Mouse (Mus musculus) ES-Bruce4 (cell line): Measurements from ENCODE around the gene Pknox2.

Experiments used
- CTCF ChIP-seq: IDR thresholded peaks from one replicate; pipeline ENCODE4 v1.8.1; 2011; ENCODE audit warnings: low read depth, low read length
- POLR2A ChIP-seq: IDR thresholded peaks from one replicate; pipeline ENCODE4 v1.8.1; 2011; ENCODE audit warnings: low read length; ENCODE audit not compliant: insufficient read depth

- no peak for TF ChIP-seq CTCF
- TF ChIP-seq POLR2A = no peak
Observed at GRCm38 (mm10) chr9:37017169-37017568, 130.0 kb downstream of the Pknox2 start.
